Mouse (Mus musculus) MEL (cell line): Measurements from ENCODE around the gene Jmjd1c. TPM values are rescaled to one million over a fixed set of nuclear protein-coding genes. Genes with fewer than 3 reads are reported as not detected.

Source experiments
- DNase-seq: peaks from one replicate; pipeline ENCODE4 v3.0.0; 2011; ENCODE audit warnings: low read depth, low spot score
- H3K27ac ChIP-seq: 2 replicates; pipeline ENCODE4 v1.5.1; 2012; ENCODE audit warnings: low read depth, mild to moderate bottlenecking, control low read depth, low read length, moderate library complexity; ENCODE audit not compliant: control insufficient read depth
- H3K27me3 ChIP-seq, 2 experiments: fragments of 150-350 bp in 1 of 2; sonication (generic) in 1 of 2; 2 replicates each; pipeline ENCODE4 v1.6.1; 2012; ENCODE audit warnings: low read length in 2 of 2, mild to moderate bottlenecking in 2 of 2, improper control_type of control experiment in 1 of 2, moderate library complexity in 1 of 2; ENCODE audit not compliant: insufficient read depth in 2 of 2, control insufficient read depth in 1 of 2
- H3K36me3 ChIP-seq, 2 experiments: 2 replicates each; pipeline ENCODE4 v1.6.1; 2012 to 2014; ENCODE audit warnings: low read length in 2 of 2, improper control_type of control experiment in 1 of 2, inconsistent platforms in 1 of 2, mild to moderate bottlenecking in 1 of 2; ENCODE audit not compliant: insufficient read depth in 2 of 2, control insufficient read depth in 1 of 2
- H3K4me1 ChIP-seq, 2 experiments: fragments of 150-350 bp in 1 of 2; sonication (generic) in 1 of 2; 2 replicates each; pipeline ENCODE4 v1.6.1; 2012; ENCODE audit warnings: low read length in 2 of 2, improper control_type of control experiment in 1 of 2, mild to moderate bottlenecking in 1 of 2; ENCODE audit not compliant: insufficient read depth in 2 of 2, control insufficient read depth in 1 of 2
- H3K4me3 ChIP-seq, 2 experiments: fragments of 150-350 bp in 1 of 2; sonication (generic) in 1 of 2; 2 replicates each; pipeline ENCODE4 v1.5.1; 2012; ENCODE audit warnings: low read depth in 2 of 2, low read length in 2 of 2, mild to moderate bottlenecking in 2 of 2, moderate library complexity in 2 of 2, control low read depth in 1 of 2, improper control_type of control experiment in 1 of 2; ENCODE audit not compliant: control insufficient read depth in 1 of 2, insufficient read depth in 1 of 2
- H3K79me2 ChIP-seq: 2 replicates; pipeline ENCODE4 v1.6.1; 2012; ENCODE audit warnings: mild to moderate bottlenecking, low read length, moderate library complexity; ENCODE audit not compliant: control insufficient read depth, poor library complexity, insufficient read depth
- H3K9ac ChIP-seq: 2 replicates; pipeline ENCODE4 v1.6.1; 2012; ENCODE audit warnings: low read depth, mild to moderate bottlenecking, control low read depth, low read length, moderate library complexity; ENCODE audit not compliant: control insufficient read depth, poor library complexity, severe bottlenecking
- H3K9me3 ChIP-seq: fragments of 150-350 bp; sonication (generic); replicated peaks from 2 replicates; pipeline ENCODE4 v1.6.1; 2012; ENCODE audit warnings: mild to moderate bottlenecking, low read length, improper control_type of control experiment, moderate library complexity; ENCODE audit not compliant: insufficient read depth
- BHLHE40 ChIP-seq: IDR thresholded peaks from 2 replicates; pipeline ENCODE4 v1.6.1; 2012; ENCODE audit warnings: low read depth, mild to moderate bottlenecking, inconsistent platforms, low read length, improper control_type of control experiment, borderline replicate concordance
- CHD1 ChIP-seq: IDR thresholded peaks from 2 replicates; pipeline ENCODE4 v1.6.1; 2012; ENCODE audit warnings: low read depth, mild to moderate bottlenecking, inconsistent platforms, low read length, improper control_type of control experiment
- CTCF ChIP-seq, 3 experiments: IDR thresholded peaks in 2 of 3; conservative IDR thresholded peaks in 1 of 3; 2 replicates each; pipeline ENCODE4 v1.5.1; 2011 to 2012; ENCODE audit warnings: low read length in 3 of 3, low read depth in 2 of 3, mild to moderate bottlenecking in 2 of 3, improper control_type of control experiment in 1 of 3, inconsistent platforms in 1 of 3, mixed read lengths in 1 of 3, moderate library complexity in 1 of 3; ENCODE audit not compliant: control insufficient read depth in 1 of 3, insufficient read depth in 1 of 3, poor library complexity in 1 of 3, severe bottlenecking in 1 of 3
- E2F4 ChIP-seq: IDR thresholded peaks from 2 replicates; pipeline ENCODE4 v1.6.1; 2011; ENCODE audit warnings: low read depth, low read length, improper control_type of control experiment, borderline replicate concordance
- ELF1 ChIP-seq: IDR thresholded peaks from 2 replicates; pipeline ENCODE4 v1.6.1; 2014; ENCODE audit warnings: low read depth, mild to moderate bottlenecking, inconsistent platforms, low read length, improper control_type of control experiment, moderate library complexity
- EP300 ChIP-seq, 2 experiments: IDR thresholded peaks; 2 replicates each; pipeline ENCODE4 v1.6.1; 2011; ENCODE audit warnings: improper control_type of control experiment in 2 of 2, low read length in 2 of 2, low read depth in 1 of 2, mild to moderate bottlenecking in 1 of 2
- ETS1 ChIP-seq: IDR thresholded peaks from 2 replicates; pipeline ENCODE4 v1.6.1; 2012; ENCODE audit warnings: low read depth, mild to moderate bottlenecking, inconsistent platforms, low read length, improper control_type of control experiment, moderate library complexity
- MAFK ChIP-seq: IDR thresholded peaks from 2 replicates; pipeline ENCODE4 v1.6.1; 2011; ENCODE audit warnings: low read depth, mild to moderate bottlenecking, low read length, improper control_type of control experiment, borderline replicate concordance
- MAX ChIP-seq: IDR thresholded peaks from 2 replicates; pipeline ENCODE4 v1.6.1; 2011; ENCODE audit warnings: low read length, improper control_type of control experiment
- MAZ ChIP-seq: IDR thresholded peaks from 2 replicates; pipeline ENCODE4 v1.6.1; 2012; ENCODE audit warnings: low read depth, mild to moderate bottlenecking, inconsistent platforms, low read length, improper control_type of control experiment
- MXI1 ChIP-seq: IDR thresholded peaks from 2 replicates; pipeline ENCODE4 v1.6.1; 2011; ENCODE audit warnings: mild to moderate bottlenecking, low read depth, low read length, improper control_type of control experiment
- MYB ChIP-seq: IDR thresholded peaks from 2 replicates; pipeline ENCODE4 v1.6.1; 2011; ENCODE audit warnings: mild to moderate bottlenecking, low read depth, low read length, improper control_type of control experiment
- MYC ChIP-seq: IDR thresholded peaks from 2 replicates; pipeline ENCODE4 v1.6.1; 2011; ENCODE audit warnings: low read depth, mild to moderate bottlenecking, low read length, improper control_type of control experiment, moderate library complexity
- NRF1 ChIP-seq: IDR thresholded peaks from 2 replicates; pipeline ENCODE4 v1.6.1; 2014; ENCODE audit warnings: low read depth, mild to moderate bottlenecking, inconsistent platforms, low read length, improper control_type of control experiment, moderate library complexity; ENCODE audit not compliant: poor library complexity, insufficient read depth, severe bottlenecking
- RAD21 ChIP-seq: IDR thresholded peaks from 2 replicates; pipeline ENCODE4 v1.6.1; 2011; ENCODE audit warnings: mild to moderate bottlenecking, low read depth, low read length, improper control_type of control experiment
- RCOR1 ChIP-seq: IDR thresholded peaks from 2 replicates; pipeline ENCODE4 v1.6.1; 2012; ENCODE audit warnings: low read depth, mild to moderate bottlenecking, inconsistent platforms, low read length, improper control_type of control experiment
- SIN3A ChIP-seq: IDR thresholded peaks from 2 replicates; pipeline ENCODE4 v1.6.1; 2012; ENCODE audit warnings: low read length, improper control_type of control experiment, inconsistent platforms
- USF2 ChIP-seq, 2 experiments: IDR thresholded peaks; 2 replicates each; pipeline ENCODE4 v1.6.1; 2011 to 2012; ENCODE audit warnings: improper control_type of control experiment in 2 of 2, low read length in 2 of 2, borderline replicate concordance in 1 of 2, inconsistent platforms in 1 of 2, low read depth in 1 of 2, mild to moderate bottlenecking in 1 of 2; ENCODE audit not compliant: insufficient read depth in 1 of 2
- ZKSCAN1 ChIP-seq: IDR thresholded peaks from 2 replicates; pipeline ENCODE4 v1.6.1; 2012; ENCODE audit warnings: low read depth, mild to moderate bottlenecking, inconsistent platforms, low read length, improper control_type of control experiment, moderate library complexity
- ZMIZ1 ChIP-seq: IDR thresholded peaks from 2 replicates; pipeline ENCODE4 v1.6.1; 2012; ENCODE audit warnings: low read depth, mild to moderate bottlenecking, inconsistent platforms, low read length, improper control_type of control experiment, moderate library complexity
- ZNF384 ChIP-seq: IDR thresholded peaks from 2 replicates; pipeline ENCODE4 v1.6.1; 2012; ENCODE audit warnings: low read depth, mild to moderate bottlenecking, inconsistent platforms, low read length, improper control_type of control experiment
- polyA plus RNA-seq, 2 experiments: library from polyadenylated mRNA; stranded (reverse) in 1 of 2; unstranded in 1 of 2; fragments of >175 nt in 1 of 2; fragments of >200 nt in 1 of 2; gene quantifications; 2 replicates each; pipeline versions ENCODE4 v1.2.1 to v1.2.4; 2012; ENCODE audit warnings: low replicate concordance in 2 of 2, low read depth in 1 of 2; ENCODE audit not compliant: insufficient read length in 2 of 2, insufficient read depth in 1 of 2, missing spikeins in 1 of 2
- total RNA-seq: library from RNA; depleted of rRNA; stranded (reverse); fragments of 300-350 nt; gene quantifications from 2 replicates; pipeline ENCODE4 v1.2.3, GENCODE M21; 2012

Jmjd1c gene
- total and polyA plus RNA-seq, 3 experiments: 10.6 to 62.3 (median 15.2) TPM

- DNase-seq: peak; percentile 42
- H3K4me3 ChIP-seq: peak overlapping the region; percentile 67 to 85
- H3K36me3 ChIP-seq: peaks cover 19 to 46% of the 10 kb centered on the region in 2 experiments
- H3K9me3 ChIP-seq: no peaks in the 10 kb centered on the region
- H3K79me2 ChIP-seq: peaks cover 57% of the 10 kb centered on the region
- TF ChIP-seq MYB (no peak), RAD21 (no peak), ELF1 (no peak), NRF1 (no peak), CHD1 (no peak), USF2 (IDR thresholded peaks at IDR 0.05; ENCODE audit: borderline replicate concordance in 1 of 2, insufficient read depth in 1 of 2, low read depth in 1 of 2, low read length in 2 of 2) (no peak), ZMIZ1 (no peak), SIN3A (no peak), E2F4 (no peak)
- H3K27me3 ChIP-seq: no peaks in the 10 kb centered on the region
- peak overlapping the region; percentile 80 for H3K9ac ChIP-seq
- peaks cover 15 to 44% of the 10 kb centered on the region in 2 experiments for H3K4me1 ChIP-seq
- peak overlapping the region; percentile 100 for H3K27ac ChIP-seq
These were observed 203.4 kb downstream of the Jmjd1c start for GRCm38 (mm10) chr10:67299285-67299684.

- Histone ChIP-seq H3K9me3 (no peaks in the 10 kb centered on the region), H3K9ac (peak overlapping the region; percentile 27), H3K36me3 (peaks cover 31 to 37% of the 10 kb centered on the region in 2 experiments), H3K79me2 (peaks cover 72% of the 10 kb centered on the region), H3K27me3 (no peaks in the 10 kb centered on the region), H3K27ac (peak overlapping the region; percentile 32), H3K4me1 (peaks cover 6 to 29% of the 10 kb centered on the region in 2 experiments), H3K4me3 (peak overlapping the region in 1 of 2 experiments; percentile 24; a peak in 2 of 4 replicates)
- TF ChIP-seq MAZ (no peak), ZNF384 (no peak), ZKSCAN1 (no peak), MAFK (no peak), ETS1 (peak; percentile 67), MYC (0 out of 2 replicates have a peak, but pooled peaks have one; percentile 36), MXI1 (peak; percentile 50), E2F4 (no peak), EP300 (IDR thresholded peaks at IDR 0.05; ENCODE audit: low read depth in 1 of 2, low read length in 2 of 2) (peak in 1 of 2 experiments; percentile 40; a peak in 2 of 4 replicates), MAX (0 out of 2 replicates have a peak, but pooled peaks have one; percentile 46), BHLHE40 (peak; percentile 24; the same call in 1 of the 2 replicates), RCOR1 (no peak), CTCF (IDR thresholded peaks at IDR 0.05 in 2 of 3, conservative IDR thresholded peaks at IDR 0.05 in 1 of 3; ENCODE audit: control insufficient read depth in 1 of 3, insufficient read depth in 1 of 3, low read depth in 2 of 3, low read length in 3 of 3, poor library complexity in 1 of 3, severe bottlenecking in 1 of 3) (no peak), SIN3A (peak; percentile 74), MYB (peak; percentile 17; the same call in 1 of the 2 replicates)
- peak; percentile 65 for DNase-seq
These were observed 205.1 kb downstream of the Jmjd1c start for GRCm38 (mm10) chr10:67301046-67301445.
